Mouse (Mus musculus) heart, embryonic 16.5 days (tissue): ENCODE measurements around the gene Lrrc8a. TPM values are rescaled to one million over a fixed set of nuclear protein-coding genes. Genes with fewer than 3 reads are reported as not detected.

Experiments
- ATAC-seq: fragments of 200-750 bp; cut with Nextera tagmentation; replicated peaks from 2 replicates; pipeline ENCODE4 v1.8.0; 2017; ENCODE audit warnings: moderate number of reproducible peaks; ENCODE audit not compliant: insufficient read depth, low FRiP score; ENCODE audit errors: extremely low read depth
- H3K27ac ChIP-seq: fragments of 300-500 bp; sonication (generic); 2 replicates; pipeline ENCODE4 v1.5.1; 2014; ENCODE audit warnings: mild to moderate bottlenecking, low read length, control low read depth, moderate library complexity
- H3K27me3 ChIP-seq: fragments of 300-500 bp; sonication (generic); 2 replicates; pipeline ENCODE4 v1.6.1; 2014; ENCODE audit warnings: low read length, mixed read lengths; ENCODE audit not compliant: control insufficient read depth, insufficient read depth
- H3K36me3 ChIP-seq: fragments of 300-500 bp; sonication (generic); 2 replicates; pipeline ENCODE4 v1.6.1; 2014; ENCODE audit not compliant: control insufficient read depth, insufficient read depth
- H3K4me1 ChIP-seq: fragments of 300-500 bp; sonication (generic); 2 replicates; pipeline ENCODE4 v1.6.1; 2014; ENCODE audit warnings: low read length, mixed read lengths; ENCODE audit not compliant: control insufficient read depth, insufficient read depth
- H3K4me2 ChIP-seq: fragments of 300-500 bp; sonication (generic); 2 replicates; pipeline ENCODE4 v1.6.1; 2014; ENCODE audit warnings: low read depth, mild to moderate bottlenecking, control low read depth, low read length
- H3K4me3 ChIP-seq: fragments of 300-500 bp; sonication (generic); 2 replicates; pipeline ENCODE4 v1.5.1; 2014; ENCODE audit warnings: mild to moderate bottlenecking, control low read depth, low read length
- H3K9ac ChIP-seq: fragments of 300-500 bp; sonication (generic); 2 replicates; pipeline ENCODE4 v1.6.1; 2014; ENCODE audit warnings: low read length, control low read depth
- H3K9me3 ChIP-seq: fragments of 300-500 bp; sonication (generic); replicated peaks from 2 replicates; pipeline ENCODE4 v1.6.1; 2016; ENCODE audit warnings: low read length; ENCODE audit not compliant: control insufficient read depth
- WGBS: fragments of 180-500 bp; shearing (Covaris S2); extraction: QIAGEN DNeasy Blood & Tissue Kit; methylation state at CpG from one replicate; pipeline ENCODE4 v1.1.7; 2014; 5-methylcytosine and 5-hydroxymethylcytosine counted together
- polyA plus RNA-seq: library from polyadenylated mRNA; unstranded; fragments of >200 nt; fragmentation: Nextera tagmentation; extraction: Ambion mirVana; gene quantifications from 2 replicates; pipeline ENCODE4 v1.2.1, GENCODE M21; 2015

The Lrrc8a gene
- polyA plus RNA-seq, 1 experiment from 2014 or later, result 39.4 TPM

GRCm38 (mm10) chr2:30205629-30206357 lies 31.7 kb upstream of the Lrrc8a start, which contains the start of gene Kyat1:
Gene Kyat1 (minus strand): TSS chr2:30205847.
- H3K36me3 ChIP-seq, result no peaks in the 10 kb centered on the region
- H3K9ac ChIP-seq, result peak within 1 kb of the TSS; percentile 81
- H3K4me2 ChIP-seq, result peak within 1 kb of the TSS; percentile 90
- H3K27ac ChIP-seq, result peak within 1 kb of the TSS; percentile 91
- peak; percentile 98 for ATAC-seq
- peaks cover 17% of the 10 kb centered on the region for H3K4me1 ChIP-seq
- H3K9me3 ChIP-seq, result no peaks in the 10 kb centered on the region
- under 1% methylated on average over 44 of the region's 44 CpGs for WGBS
- no peaks in the 10 kb centered on the region for H3K27me3 ChIP-seq
- H3K4me3 ChIP-seq, result peak within 1 kb of the TSS; percentile 79

GRCm38 (mm10) chr2:30207401-30207800 lies 30.1 kb upstream of the Lrrc8a start:
- no peak overlapping the region for H3K9ac ChIP-seq
- no peak overlapping the region for H3K27ac ChIP-seq
- H3K36me3 ChIP-seq, result no peaks in the 10 kb centered on the region
- no peaks in the 10 kb centered on the region for H3K27me3 ChIP-seq
- H3K4me3 ChIP-seq, result no peak overlapping the region
- no peak for ATAC-seq
- no peak overlapping the region for H3K4me2 ChIP-seq
- H3K9me3 ChIP-seq, result no peaks in the 10 kb centered on the region
- 73% methylated on average over 4 of the region's 4 CpGs for WGBS
- peaks cover 16% of the 10 kb centered on the region for H3K4me1 ChIP-seq

GRCm38 (mm10) chr2:30207886-30208285 lies 29.6 kb upstream of the Lrrc8a start:
- Histone ChIP-seq H3K27ac (no peak overlapping the region), H3K4me1 (peaks cover 16% of the 10 kb centered on the region), H3K9me3 (no peaks in the 10 kb centered on the region), H3K27me3 (no peaks in the 10 kb centered on the region), H3K4me3 (no peak overlapping the region), H3K36me3 (no peaks in the 10 kb centered on the region), H3K9ac (no peak overlapping the region), H3K4me2 (no peak overlapping the region)
- 69% methylated on average over 5 of the region's 5 CpGs for WGBS
- ATAC-seq, result no peak

- no peaks in the 10 kb centered on the region for H3K36me3 ChIP-seq
- no peak overlapping the region for H3K27ac ChIP-seq
- H3K4me2 ChIP-seq, result no peak overlapping the region
- H3K4me1 ChIP-seq, result peaks cover 1% of the 10 kb centered on the region
- WGBS, result 63% methylated on average over 6 of the region's 6 CpGs
- H3K9ac ChIP-seq, result no peak overlapping the region
- no peak for ATAC-seq
- no peaks in the 10 kb centered on the region for H3K27me3 ChIP-seq
- no peaks in the 10 kb centered on the region for H3K9me3 ChIP-seq
- no peak overlapping the region for H3K4me3 ChIP-seq
These were observed 25.9 kb upstream of the Lrrc8a start for GRCm38 (mm10) chr2:30211408-30212168.

GRCm38 (mm10) chr2:30212169-30212545 lies 25.4 kb upstream of the Lrrc8a start:
- Histone ChIP-seq H3K4me2 (no peak overlapping the region), H3K27ac (no peak overlapping the region), H3K4me1 (no peaks in the 10 kb centered on the region), H3K4me3 (no peak overlapping the region), H3K27me3 (no peaks in the 10 kb centered on the region), H3K36me3 (no peaks in the 10 kb centered on the region), H3K9me3 (no peaks in the 10 kb centered on the region), H3K9ac (no peak overlapping the region)
- WGBS, result 70% methylated on average over 4 of the region's 4 CpGs
- no peak for ATAC-seq

- H3K9ac ChIP-seq, result no peak overlapping the region
- H3K27me3 ChIP-seq, result no peaks in the 10 kb centered on the region
- no peaks in the 10 kb centered on the region for H3K9me3 ChIP-seq
- no peaks in the 10 kb centered on the region for H3K36me3 ChIP-seq
- no peak for ATAC-seq
- H3K4me2 ChIP-seq, result no peak overlapping the region
- H3K4me1 ChIP-seq, result no peaks in the 10 kb centered on the region
- H3K27ac ChIP-seq, result no peak overlapping the region
- 57% methylated on average over 1 of the region's 1 CpGs for WGBS
- H3K4me3 ChIP-seq, result no peak overlapping the region
These were observed 24.6 kb upstream of the Lrrc8a start for GRCm38 (mm10) chr2:30212951-30213350.

- Histone ChIP-seq H3K9ac (no peak overlapping the region), H3K4me1 (no peaks in the 10 kb centered on the region), H3K4me2 (no peak overlapping the region), H3K36me3 (no peaks in the 10 kb centered on the region), H3K27me3 (no peaks in the 10 kb centered on the region), H3K27ac (no peak overlapping the region), H3K9me3 (no peaks in the 10 kb centered on the region), H3K4me3 (no peak overlapping the region)
- 87% methylated on average over 3 of the region's 3 CpGs for WGBS
- no peak for ATAC-seq
These were observed 22.8 kb upstream of the Lrrc8a start for GRCm38 (mm10) chr2:30214745-30215144.

GRCm38 (mm10) chr2:30215493-30215892 lies 22.0 kb upstream of the Lrrc8a start:
- H3K4me2 ChIP-seq, result no peak overlapping the region
- H3K9ac ChIP-seq, result no peak overlapping the region
- no peaks in the 10 kb centered on the region for H3K36me3 ChIP-seq
- no peaks in the 10 kb centered on the region for H3K27me3 ChIP-seq
- 66% methylated on average over 6 of the region's 6 CpGs for WGBS
- ATAC-seq, result no peak
- no peaks in the 10 kb centered on the region for H3K4me1 ChIP-seq
- H3K4me3 ChIP-seq, result no peak overlapping the region
- no peaks in the 10 kb centered on the region for H3K9me3 ChIP-seq
- H3K27ac ChIP-seq, result no peak overlapping the region

GRCm38 (mm10) chr2:30216293-30216692 lies 21.2 kb upstream of the Lrrc8a start:
- Histone ChIP-seq H3K4me3 (no peak overlapping the region), H3K9ac (no peak overlapping the region), H3K4me2 (no peak overlapping the region), H3K36me3 (no peaks in the 10 kb centered on the region), H3K9me3 (no peaks in the 10 kb centered on the region), H3K27me3 (no peaks in the 10 kb centered on the region), H3K4me1 (no peaks in the 10 kb centered on the region), H3K27ac (no peak overlapping the region)
- WGBS, result 86% methylated on average over 5 of the region's 5 CpGs
- ATAC-seq, result no peak
